Mouse (Mus musculus) right cerebral cortex, adult 18-20 months (tissue): ENCODE results near the gene Eps8l3.
"Not testable (repeated sequence)": the region's sequence is repeated elsewhere in the genome, so short reads cannot be mapped to it uniquely, and the experiment has no call there.

ENCODE experiments used
- DNase-seq: peaks from one replicate; pipeline ENCODE4 v3.0.0; 2022; ENCODE audit warnings: mixed read lengths

The Eps8l3 gene

DNA sequence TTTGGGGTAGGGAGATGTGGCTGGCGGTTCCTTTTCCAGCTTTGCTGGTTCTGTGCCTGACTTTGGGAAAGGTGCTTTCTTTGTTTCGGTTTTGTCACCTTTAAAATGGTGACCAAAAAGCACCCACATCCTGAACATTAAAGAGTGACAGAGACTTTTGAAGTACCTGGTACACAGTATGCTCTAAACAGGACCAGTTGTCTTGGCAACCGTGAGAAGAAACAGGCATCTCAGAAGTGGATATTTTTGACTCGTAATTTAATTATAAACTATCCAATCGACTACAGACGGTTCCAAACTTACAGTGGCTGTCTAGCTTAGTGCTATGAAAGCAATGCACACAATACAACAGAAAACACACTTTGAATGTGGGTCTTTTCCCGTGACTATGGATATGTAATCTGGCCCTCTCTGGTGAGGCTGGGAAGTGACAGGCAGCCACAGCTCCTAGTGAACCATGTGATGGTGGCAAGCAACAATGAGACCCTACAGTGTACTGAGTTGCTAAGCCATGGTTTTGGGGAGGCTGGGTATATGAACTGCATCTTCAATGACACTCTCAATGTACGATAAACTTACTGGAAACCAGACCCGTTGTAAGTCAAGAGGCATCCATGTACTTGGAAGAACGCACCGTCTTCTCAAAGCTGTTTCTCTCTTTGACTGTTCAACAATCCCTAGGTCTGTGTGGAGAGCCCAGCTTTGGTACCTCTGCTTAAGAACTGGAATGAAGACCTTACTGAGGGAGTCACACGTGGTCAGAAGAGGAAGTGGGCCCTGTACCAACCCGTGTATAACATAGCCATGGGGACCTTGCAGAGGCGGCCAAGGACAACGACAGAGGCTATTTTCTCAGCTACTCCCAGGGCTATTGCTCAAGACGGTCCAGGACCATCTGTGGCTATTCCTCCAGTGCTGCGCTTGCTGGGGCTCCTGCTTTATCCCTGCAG, 23.5 kb upstream of the Eps8l3 start:
- DNase-seq = no peak

- no peak for DNase-seq
Measured at GRCm38 (mm10) chr3:107855368-107855767, 21.7 kb upstream of the Eps8l3 start.

GRCm38 (mm10) chr3:107857646-107858045, 19.4 kb upstream of the Eps8l3 start:
- DNase-seq = no peak

DNA sequence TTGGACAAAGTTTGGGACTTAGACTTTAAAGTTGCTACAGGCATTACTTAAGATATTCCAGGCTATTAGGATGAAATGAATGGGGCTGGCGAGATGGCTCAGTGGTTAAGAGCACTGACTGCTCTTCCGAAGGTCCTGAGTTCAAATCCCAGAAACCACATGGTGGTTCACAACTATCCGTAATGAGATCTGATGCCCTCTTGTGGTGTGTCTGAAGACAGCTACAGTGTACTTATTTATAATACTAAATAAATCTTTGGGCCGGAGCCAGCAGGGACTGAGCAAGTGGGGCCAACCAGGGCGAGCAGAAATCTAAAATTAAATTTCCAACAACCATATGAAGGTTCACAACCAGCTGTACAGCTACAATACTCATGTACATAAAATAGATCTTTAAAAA, 15.5 kb upstream of the Eps8l3 start:
- not testable (repeated sequence) for DNase-seq

DNA sequence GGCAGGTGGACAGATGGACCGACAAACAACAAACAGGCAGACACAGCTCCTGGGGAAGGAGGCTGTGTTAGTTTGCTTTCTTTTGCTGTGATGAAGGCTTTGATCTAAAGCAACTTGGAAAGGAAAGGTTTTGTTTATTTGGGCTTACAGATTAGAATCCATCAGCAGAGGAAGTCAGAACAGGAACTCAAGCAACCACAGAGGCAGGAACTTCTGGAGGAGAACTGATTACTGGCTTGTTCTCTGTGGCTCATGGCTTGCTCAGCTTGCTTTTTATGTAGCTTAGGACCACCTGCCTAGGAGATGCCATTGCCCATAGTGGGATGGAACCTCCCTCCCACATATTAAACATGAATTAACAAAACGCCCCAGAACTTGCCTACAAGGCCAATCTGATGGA, 14.6 kb upstream of the Eps8l3 start:
- DNase-seq = no peak

GRCm38 (mm10) chr3:107863471-107863870, 13.6 kb upstream of the Eps8l3 start:
- no peak for DNase-seq

GRCm38 (mm10) chr3:107863898-107864603, 13.0 kb upstream of the Eps8l3 start:
- peak; percentile 89 for DNase-seq

- DNase-seq = no peak
Measured at GRCm38 (mm10) chr3:107865364-107866091, 11.5 kb upstream of the Eps8l3 start.

DNA sequence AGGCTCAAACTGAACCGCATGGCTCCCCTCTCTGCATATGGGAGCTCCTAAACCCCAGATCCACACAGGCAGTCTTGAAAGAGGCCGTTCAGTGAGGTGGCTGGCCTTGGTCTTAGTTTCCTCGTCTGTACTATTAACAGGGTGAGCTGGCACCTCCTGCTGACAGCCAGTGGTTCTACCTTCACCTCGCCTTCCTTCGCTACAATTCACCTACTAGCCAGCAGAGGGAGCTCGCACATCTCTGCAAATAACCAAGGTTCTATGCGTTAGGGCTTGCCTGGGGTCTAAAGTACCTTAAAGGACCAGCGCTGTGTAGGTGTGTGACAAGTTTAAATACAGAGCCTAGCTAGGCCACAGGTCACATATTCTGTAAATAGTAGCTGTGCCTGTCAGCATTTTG, 9.9 kb upstream of the Eps8l3 start:
- DNase-seq = peak; percentile 89

DNA sequence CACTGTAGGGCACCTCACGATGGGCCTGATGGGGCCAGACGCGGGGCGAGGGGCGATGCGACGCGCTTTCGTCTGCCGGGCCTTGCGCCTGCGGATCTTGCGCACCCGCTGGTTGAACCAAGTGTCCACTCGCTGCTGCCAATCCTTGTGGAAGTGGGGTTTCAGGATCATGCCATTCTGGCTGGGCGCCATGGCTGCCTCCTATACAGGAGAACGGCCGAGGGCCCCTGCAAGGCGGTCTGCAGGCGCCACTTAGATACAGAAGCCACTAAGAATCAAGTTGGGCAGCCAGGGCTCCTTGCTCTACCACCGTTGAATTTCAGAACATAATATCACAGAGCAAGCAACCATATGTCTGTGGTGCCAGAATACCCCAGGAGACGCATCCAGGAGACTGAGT, 8.6 kb upstream of the Eps8l3 start:
- DNase-seq = no peak

DNA sequence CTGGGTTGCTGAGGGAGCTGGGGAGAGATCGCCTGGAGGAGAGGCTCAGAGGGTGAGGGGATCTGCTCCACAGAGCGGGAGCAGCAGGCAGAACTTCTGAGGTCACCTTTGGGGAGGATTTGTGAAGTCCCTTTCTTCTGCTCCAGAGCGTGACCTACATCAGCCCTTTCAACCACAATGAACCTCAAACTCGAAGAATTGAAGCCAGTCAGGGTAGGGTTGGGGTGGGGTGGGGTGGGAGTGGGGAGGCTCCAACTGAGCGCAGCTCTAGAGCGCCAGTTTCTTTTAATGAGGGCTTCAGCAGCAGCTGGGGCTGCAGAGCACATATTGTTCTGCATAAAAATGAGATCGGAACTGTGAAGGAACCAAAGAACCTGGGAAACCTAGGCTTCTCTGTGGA, 7.9 kb upstream of the Eps8l3 start:
- DNase-seq = peak; percentile 53

DNA sequence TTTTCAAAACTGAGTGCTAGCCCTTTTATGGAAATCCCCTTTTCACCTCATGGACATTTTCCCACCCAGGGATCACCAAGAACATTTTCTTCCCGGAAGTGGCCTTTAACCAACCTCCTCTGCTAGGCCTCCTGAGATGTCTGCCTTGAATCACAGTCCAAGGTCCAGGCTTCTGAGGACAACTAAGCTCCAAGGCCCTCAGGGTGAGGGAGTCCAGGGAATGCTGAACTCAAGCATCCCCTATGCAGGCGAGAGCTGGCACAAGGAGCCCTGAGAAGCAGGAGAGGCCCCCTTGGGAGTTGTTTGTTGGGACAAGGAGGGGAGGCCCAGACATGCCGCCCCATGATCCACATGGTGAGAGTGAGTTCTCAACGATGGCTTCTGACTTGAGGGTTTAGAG, 7.1 kb upstream of the Eps8l3 start:
- no peak for DNase-seq

- peak; percentile 26 for DNase-seq
Measured at GRCm38 (mm10) chr3:107873335-107874251, 3.4 kb upstream of the Eps8l3 start.

GRCm38 (mm10) chr3:107875231-107875630, 1.8 kb upstream of the Eps8l3 start:
- no peak for DNase-seq

- no peak for DNase-seq
Measured at GRCm38 (mm10) chr3:107877747-107878736, 1.0 kb downstream of the Eps8l3 start.

DNA sequence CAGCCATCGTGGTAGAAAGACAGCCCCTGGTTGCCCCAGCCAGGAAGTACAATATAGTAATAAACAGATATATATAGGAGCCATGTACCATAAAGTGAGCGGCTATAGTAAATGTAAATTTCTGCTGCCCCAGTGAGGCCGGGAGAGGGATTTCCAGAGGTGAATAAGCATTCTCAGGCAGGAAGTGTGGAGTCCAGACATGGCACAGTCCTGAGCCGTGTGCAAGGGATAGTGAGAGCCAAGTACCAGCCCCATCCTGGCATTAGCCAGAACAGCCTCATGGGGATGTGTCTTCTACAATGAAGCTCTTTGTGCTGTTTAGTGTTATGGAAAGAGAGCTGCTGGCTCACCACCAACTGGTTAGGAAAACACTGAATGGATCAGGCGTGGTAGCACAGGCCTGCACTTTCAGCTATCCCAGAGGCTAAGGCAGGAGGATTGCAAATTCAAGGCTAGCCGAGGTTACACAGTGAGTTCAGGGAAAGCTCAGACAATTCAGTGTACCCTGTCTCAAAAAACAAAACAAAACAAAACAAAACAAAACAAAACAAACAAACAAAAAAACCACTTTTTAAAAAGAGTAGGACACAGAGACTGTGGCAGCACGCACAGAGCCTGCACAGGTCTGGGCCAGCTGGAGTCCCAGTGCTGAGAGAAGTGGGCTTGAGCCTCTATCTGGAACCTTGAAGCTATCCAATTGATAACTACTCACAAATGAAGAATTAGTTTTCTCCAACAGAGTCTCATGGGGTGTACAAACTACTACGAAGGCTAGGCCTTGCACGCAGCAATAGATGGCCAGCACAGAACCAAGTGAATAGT, 10.9 kb downstream of the Eps8l3 start:
- DNase-seq = peak; percentile 76

DNA sequence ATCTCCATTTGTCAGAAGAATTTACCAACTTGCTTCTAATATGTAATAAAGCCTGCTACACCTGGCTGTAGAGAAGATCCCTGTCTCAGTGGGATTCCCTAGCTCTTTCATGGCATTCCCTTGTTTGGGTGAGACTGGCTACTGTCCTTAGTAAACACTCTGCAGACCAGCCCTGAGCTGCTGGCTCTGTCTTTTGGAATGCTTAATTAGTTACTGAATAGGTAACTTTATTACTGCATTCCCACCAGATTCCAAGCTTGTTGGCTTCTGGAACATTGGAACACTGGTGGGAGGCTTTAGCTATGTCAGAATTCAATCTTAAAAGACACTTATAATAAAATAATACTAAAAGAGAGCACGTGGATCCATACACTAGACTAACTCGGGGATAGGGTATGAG, 12.2 kb downstream of the Eps8l3 start:
- not testable (repeated sequence) for DNase-seq

DNA sequence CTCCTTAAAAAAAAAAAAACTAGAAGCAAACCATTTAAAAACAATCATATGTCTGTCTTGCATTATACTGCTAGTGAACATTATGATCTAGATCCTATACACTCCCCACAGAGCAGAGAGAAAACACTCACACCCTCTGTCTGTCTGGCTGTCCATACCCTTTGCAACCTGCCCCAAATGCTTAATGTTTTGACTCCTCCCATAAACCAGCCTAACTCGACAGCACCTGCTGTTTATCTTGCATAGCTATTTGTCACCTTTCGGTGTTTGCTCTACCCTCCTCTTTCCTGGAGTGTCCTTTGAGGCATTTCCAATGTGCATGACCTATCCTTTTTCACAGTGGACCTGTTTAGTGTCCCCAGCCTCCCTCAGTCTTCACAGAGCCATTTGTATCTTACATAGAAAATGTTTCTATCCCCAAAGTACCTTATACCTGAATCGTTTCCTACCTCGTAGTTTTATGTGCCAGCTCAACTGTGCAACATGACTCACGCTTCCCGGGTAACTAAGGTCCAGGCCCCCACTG, 18.2 kb downstream of the Eps8l3 start:
- no peak for DNase-seq

GRCm38 (mm10) chr3:107895720-107896569, 18.9 kb downstream of the Eps8l3 start, which contains the start of gene Gstm5:
Gene Gstm5 (plus strand): TSS chr3:107895821.
- peak; percentile 93 for DNase-seq
